Mouse (Mus musculus) cerebellum, adult 9-11 months (tissue): Measurements from ENCODE around the gene Hcn1.

ENCODE experiments used
- DNase-seq: peaks from one replicate; pipeline ENCODE4 v3.0.0; 2022

Hcn1 gene

GRCm38 (mm10) chr13:117706496-117706895, 104.4 kb downstream of the Hcn1 start:
- no peak for DNase-seq

- peak; percentile 39 for DNase-seq
Observed at GRCm38 (mm10) chr13:117706986-117707738, 105.0 kb downstream of the Hcn1 start.

DNA sequence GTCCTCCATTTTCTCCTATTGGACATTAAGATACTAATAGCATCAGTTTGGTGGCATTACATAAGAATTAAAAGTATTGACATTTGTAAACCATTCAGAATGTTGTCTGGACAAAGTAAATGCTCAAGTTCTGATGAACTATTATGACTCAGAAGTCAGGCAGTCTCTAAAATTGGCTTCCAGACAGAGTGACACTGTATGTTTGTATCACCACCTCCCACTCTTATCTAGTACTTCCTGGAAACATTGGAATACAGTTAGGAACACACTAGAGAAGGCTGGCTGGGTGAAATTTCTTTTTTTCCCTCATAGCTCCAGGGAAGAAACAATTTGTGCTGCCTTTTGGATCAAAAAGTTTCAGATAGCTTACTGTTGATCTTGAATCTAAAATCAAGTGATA, 108.7 kb downstream of the Hcn1 start:
- DNase-seq, result no peak

DNA sequence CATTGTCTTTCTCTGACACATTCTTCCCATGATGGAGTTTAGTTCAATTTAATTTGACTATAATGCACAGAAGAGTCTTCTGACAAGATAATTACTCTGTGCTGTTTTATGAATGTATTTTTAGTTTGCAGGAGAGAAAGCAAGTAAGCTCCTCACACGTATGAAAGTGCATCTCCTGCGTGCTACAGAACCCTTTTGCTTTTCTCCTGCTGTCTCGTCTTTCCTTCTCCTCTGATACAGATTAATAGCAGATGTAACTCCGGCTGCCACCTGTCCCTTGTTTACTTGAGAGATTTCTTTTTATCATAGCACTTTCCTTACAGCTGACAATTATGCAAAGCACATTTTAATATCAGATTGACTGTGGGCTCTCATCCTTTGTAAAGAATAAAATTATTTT, 120.0 kb downstream of the Hcn1 start:
- DNase-seq, result no peak

GRCm38 (mm10) chr13:117724083-117724482, 122.0 kb downstream of the Hcn1 start:
- DNase-seq, result no peak

DNA sequence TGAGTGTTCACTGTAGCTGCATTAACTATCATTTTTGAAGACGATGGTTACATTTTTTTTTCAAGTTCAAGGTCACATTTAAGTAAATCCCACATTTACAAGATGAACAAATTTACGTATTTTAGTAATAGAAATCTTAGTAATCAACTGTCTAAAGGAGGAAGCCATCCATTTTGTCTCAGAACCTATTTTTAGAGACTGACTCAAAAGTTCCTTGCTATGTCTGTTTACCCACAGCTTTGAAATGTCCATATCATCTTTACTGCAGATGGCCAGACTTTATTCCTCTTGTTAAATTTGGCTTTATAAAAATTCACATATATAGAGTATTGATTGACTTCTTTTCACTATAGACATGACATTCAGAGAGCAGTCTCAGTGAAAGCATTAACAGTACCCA, 126.3 kb downstream of the Hcn1 start:
- DNase-seq, result no peak

GRCm38 (mm10) chr13:117732738-117733137, 130.6 kb downstream of the Hcn1 start:
- DNase-seq, result no peak

DNA sequence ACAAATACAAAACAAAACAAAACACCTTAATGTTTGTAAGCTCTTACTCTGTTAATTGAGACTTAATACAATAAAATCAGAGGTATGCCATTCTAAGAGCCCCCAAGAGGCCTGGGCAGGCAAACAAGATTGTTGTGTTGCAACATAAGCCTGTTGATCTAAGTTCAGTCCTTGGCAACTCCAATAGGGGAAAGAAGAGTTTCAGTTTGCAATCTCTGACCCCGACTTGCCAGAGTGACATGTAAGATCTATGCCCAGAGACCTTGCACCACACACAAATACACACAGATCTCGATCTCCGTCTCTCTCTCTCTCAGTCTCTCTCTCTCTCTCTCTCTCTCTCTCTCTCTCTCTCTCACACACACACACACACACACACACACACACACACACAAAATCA, 142.3 kb downstream of the Hcn1 start:
- no peak for DNase-seq

GRCm38 (mm10) chr13:117745173-117745572, 143.1 kb downstream of the Hcn1 start:
- no peak for DNase-seq

DNA sequence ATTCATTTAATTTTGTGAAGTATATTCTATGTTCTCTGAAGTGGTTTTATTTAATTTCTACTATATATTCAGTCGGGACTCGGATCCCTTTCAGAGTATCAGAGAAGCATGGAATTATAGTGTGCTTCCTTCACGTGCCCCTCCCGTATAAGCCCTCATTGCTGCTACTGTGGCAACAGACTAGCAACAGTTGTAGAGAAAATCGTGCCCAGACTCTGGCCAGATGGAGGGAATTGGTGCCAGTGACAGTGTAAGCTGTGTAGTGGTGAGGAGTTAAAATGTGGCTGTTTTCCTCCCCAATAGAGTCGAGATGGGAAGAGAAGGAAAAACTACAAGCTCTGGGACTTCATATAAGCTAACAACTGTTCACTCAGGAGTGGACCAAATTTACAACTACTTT, 163.4 kb downstream of the Hcn1 start:
- peak; percentile 66 for DNase-seq

DNA sequence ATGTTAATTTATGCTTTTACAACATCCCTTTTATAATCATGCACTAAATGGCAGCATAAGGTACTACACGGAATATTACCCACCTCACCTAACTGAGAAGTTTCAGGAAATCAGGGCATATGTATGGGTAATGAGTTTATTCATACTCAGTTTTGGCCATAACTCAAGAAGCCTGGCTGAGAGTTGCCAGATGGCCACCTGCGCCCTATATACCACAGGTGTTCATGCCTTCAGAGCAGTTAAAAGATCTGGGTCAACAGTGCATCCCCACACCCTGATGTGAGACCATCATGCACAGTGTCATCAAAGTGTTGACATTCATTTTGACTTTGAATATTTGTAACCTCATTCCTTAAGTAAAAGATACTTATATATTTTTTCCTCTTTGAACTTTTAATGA, 183.3 kb downstream of the Hcn1 start:
- peak; percentile 90 for DNase-seq

- no peak for DNase-seq
Observed at GRCm38 (mm10) chr13:117792861-117793260, 190.7 kb downstream of the Hcn1 start.

GRCm38 (mm10) chr13:117801061-117801460, 198.9 kb downstream of the Hcn1 start:
- DNase-seq, result no peak

GRCm38 (mm10) chr13:117827628-117828027, 225.5 kb downstream of the Hcn1 start:
- no peak for DNase-seq

DNA sequence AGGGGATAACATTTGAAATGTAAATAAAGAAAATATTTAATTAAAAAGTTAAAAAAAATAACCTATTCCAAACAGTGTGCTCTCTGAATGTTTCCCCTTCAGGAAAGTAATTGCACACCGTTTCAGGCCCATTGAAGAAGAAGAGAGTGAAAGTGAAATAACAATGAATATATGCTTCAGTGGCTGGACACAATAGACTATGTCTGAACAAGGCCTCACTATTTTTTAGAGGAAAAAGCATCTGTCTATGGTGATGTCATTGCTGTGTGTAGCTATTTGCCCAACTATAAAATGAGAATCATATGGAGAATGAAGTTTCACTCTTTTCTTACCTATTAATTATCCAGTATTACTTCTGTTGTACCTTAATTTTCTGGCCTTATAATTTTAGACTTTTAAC, 234.5 kb downstream of the Hcn1 start:
- no peak for DNase-seq

- no peak for DNase-seq
Observed at GRCm38 (mm10) chr13:117838264-117838663, 236.1 kb downstream of the Hcn1 start.

- peak; percentile 35 for DNase-seq
Observed at GRCm38 (mm10) chr13:117842366-117842765, 240.2 kb downstream of the Hcn1 start.

DNA sequence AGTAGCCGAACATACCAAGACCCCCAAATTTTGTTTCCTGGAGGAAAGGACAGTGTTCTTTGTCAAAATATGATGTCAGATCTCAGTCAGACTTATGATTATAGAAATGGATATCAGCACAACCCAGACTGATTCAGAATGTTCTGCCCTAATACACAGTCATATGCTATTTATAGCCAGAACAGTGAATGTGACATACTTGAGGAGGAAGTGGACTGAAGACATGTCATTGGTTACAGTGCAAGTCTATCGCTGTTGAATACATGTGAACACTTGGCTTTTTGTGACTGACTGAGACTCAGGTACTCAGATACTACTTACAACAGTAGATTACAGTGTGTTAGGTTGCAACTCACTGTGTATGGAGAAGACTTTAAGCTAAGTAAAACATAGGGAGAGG, 245.2 kb downstream of the Hcn1 start:
- no peak for DNase-seq

DNA sequence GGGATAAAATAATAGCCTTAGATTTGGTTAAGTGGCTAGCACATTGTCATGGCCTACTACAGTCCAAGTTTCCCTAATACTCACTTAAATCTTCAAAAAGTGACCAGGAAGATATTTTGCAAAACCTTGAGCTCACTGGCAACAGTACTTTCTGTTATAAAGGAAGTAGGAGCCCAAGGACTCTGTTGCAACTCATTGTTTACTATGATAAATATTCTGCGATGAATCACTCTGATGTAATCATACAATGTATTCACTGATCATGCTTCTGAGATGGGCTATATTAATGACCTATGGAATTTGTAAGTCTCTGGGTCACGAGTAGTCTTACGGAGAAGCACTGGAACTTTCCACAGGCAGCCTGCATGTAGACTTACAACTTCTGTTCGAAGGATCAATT, 246.6 kb downstream of the Hcn1 start:
- DNase-seq, result no peak

GRCm38 (mm10) chr13:117851954-117852710, 250.0 kb downstream of the Hcn1 start:
- DNase-seq, result no peak

DNA sequence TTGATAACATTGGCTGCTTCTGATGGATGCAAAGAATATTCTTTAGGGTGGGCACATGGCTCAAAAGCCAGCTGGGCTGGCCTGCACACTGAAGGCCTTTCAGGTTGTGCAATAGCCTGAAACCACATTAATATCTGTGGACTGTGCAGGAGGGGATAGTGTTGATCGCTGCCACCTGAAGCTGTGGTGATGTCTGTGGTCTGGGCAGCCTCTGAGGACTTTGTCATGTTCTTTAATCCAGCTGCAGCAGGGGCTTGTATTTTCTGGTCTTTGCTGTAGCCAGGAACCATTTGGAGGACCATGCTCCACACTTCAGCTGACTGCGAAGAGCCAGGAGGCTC, 250.6 kb downstream of the Hcn1 start:
- DNase-seq, result no peak

DNA sequence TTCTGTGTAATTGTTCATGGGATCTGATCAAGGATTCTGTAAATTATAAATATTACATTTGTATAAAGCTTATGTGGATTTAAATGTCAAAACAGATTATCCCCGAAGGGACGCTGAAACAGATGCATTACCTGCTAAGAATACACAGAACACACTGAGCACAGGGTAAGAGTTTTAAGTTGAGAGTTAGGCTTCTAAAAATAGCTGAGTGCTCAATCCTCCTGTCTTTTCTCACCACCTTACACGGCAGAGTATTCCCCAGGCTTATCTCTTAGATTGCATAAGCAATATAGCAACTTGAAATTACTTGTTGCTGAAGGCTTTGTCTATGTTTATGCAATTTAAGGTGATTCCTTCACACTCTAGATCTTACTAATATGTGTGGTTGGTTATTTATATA, 256.3 kb downstream of the Hcn1 start:
- DNase-seq, result no peak

- no peak for DNase-seq
Observed at GRCm38 (mm10) chr13:117877787-117878186, 275.7 kb downstream of the Hcn1 start.

DNA sequence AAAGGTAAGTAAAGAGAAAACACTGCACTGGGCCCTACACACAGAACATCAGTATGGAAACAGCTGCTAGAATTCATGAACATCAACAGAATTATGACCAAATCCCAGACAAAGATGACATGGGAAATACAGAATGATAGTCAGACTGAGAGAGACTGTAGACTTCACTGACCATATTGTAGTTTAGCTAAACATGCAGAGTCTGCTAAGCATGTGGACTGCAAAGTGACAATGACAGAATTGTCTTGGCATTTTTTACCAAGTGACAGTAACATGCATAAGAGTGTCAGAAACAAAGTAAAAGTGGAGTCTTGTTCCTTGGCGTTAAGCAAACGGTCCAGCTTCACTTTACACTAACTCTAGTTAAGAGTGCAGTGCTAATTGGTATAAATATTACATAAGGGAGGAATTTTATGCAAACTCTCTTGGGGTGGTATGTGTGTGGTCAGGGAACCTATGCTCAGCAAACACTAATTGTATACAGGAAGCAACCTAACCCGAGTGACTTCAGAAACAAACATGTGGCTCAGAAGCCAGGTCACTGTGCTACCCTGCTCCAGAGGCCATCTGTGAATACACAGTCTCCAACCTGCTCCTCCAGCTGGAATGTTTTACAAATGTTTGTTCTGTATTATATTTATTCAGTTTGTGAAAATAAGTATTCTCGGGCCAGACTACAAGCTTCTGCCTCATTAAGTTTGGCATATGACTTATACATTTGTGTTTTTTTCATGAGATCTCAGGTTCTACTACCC, 278.5 kb downstream of the Hcn1 start:
- no peak for DNase-seq
